Mouse (Mus musculus) thymus, adult 2 months (tissue): ENCODE results near the gene Slc35e2.

Experiments used
- CTCF ChIP-seq: fragments of 200-500 bp; IDR thresholded peaks from 2 replicates; pipeline ENCODE4 v1.5.1; 2012; ENCODE audit warnings: mild to moderate bottlenecking, control low read depth, low read length, moderate library complexity, borderline replicate concordance; ENCODE audit not compliant: control insufficient read depth, poor library complexity, insufficient read depth; ENCODE audit errors: extremely low read depth
- POLR2A ChIP-seq: fragments of 200-500 bp; IDR thresholded peaks from 2 replicates; pipeline ENCODE4 v1.6.1; 2012; ENCODE audit warnings: mild to moderate bottlenecking, low read length, control low read depth, moderate library complexity; ENCODE audit not compliant: control insufficient read depth, poor library complexity, insufficient read depth; ENCODE audit errors: extremely low read depth

DNA sequence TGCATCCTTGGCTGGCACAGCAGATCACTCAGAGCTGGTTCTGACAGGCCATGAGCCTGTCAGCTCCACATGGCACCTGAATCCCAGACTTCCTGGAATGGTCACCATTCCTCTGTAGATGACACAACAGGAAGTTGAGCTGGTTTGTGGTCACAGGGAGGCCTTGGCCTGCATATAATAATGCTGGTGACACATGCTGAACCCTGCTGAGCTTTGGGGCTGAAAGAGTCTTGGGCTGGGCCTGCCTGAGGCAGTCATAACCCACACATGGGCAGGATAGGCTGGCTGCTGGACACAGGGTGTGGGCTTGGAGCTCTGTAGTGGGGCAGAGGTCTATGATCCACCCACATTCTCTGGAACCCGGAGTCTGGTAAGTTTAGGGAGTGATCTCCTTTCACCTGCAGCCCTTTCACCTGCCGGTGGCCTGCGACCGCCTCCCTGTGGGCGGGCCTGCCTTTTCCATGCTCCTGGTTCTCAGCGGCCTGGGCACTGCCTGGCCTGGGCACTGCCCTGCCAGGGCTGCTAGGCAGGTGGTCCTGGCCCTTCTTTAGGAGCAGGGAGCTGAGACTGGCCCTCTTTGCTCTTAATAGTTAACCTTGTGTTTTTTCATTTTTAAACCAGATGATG is 18.8 kb upstream of the Slc35e2 start:
- TF ChIP-seq CTCF: no peak
- TF ChIP-seq POLR2A: no peak
